Mouse (Mus musculus) MEL (cell line): ENCODE measurements around the gene Ip6k3.

Experiments used
- CTCF ChIP-seq, 3 experiments: IDR thresholded peaks in 2 of 3; conservative IDR thresholded peaks in 1 of 3; 2 replicates each; pipeline ENCODE4 v1.5.1; 2011 to 2012; ENCODE audit warnings: low read length in 3 of 3, low read depth in 2 of 3, mild to moderate bottlenecking in 2 of 3, improper control_type of control experiment in 1 of 3, inconsistent platforms in 1 of 3, mixed read lengths in 1 of 3, moderate library complexity in 1 of 3; ENCODE audit not compliant: control insufficient read depth in 1 of 3, insufficient read depth in 1 of 3, poor library complexity in 1 of 3, severe bottlenecking in 1 of 3
- EP300 ChIP-seq, 2 experiments: IDR thresholded peaks; 2 replicates each; pipeline ENCODE4 v1.6.1; 2011; ENCODE audit warnings: improper control_type of control experiment in 2 of 2, low read length in 2 of 2, low read depth in 1 of 2, mild to moderate bottlenecking in 1 of 2
- MXI1 ChIP-seq: IDR thresholded peaks from 2 replicates; pipeline ENCODE4 v1.6.1; 2011; ENCODE audit warnings: mild to moderate bottlenecking, low read depth, low read length, improper control_type of control experiment
- MYC ChIP-seq: IDR thresholded peaks from 2 replicates; pipeline ENCODE4 v1.6.1; 2011; ENCODE audit warnings: low read depth, mild to moderate bottlenecking, low read length, improper control_type of control experiment, moderate library complexity
- POLR2A ChIP-seq, 2 experiments: IDR thresholded peaks; 2 replicates each; pipeline ENCODE4 v1.6.1; 2011 to 2012; ENCODE audit warnings: low read length in 2 of 2, mild to moderate bottlenecking in 2 of 2, control low read depth in 1 of 2, improper control_type of control experiment in 1 of 2, low read depth in 1 of 2, moderate library complexity in 1 of 2; ENCODE audit not compliant: control insufficient read depth in 1 of 2, insufficient read depth in 1 of 2, poor library complexity in 1 of 2
- POLR2AphosphoS2 ChIP-seq: IDR thresholded peaks from 2 replicates; pipeline ENCODE4 v1.6.1; 2011; ENCODE audit warnings: low read length, improper control_type of control experiment
- SIN3A ChIP-seq: IDR thresholded peaks from 2 replicates; pipeline ENCODE4 v1.6.1; 2012; ENCODE audit warnings: low read length, improper control_type of control experiment, inconsistent platforms
- TAL1 ChIP-seq: IDR thresholded peaks from 2 replicates; pipeline ENCODE4 v1.6.1; 2012; ENCODE audit warnings: mild to moderate bottlenecking, inconsistent platforms, low read length, moderate library complexity, mixed read lengths
- TBP ChIP-seq: IDR thresholded peaks from 2 replicates; pipeline ENCODE4 v1.8.0; 2011; ENCODE audit warnings: low read depth, low read length, improper control_type of control experiment
- ZC3H11A ChIP-seq: IDR thresholded peaks from 2 replicates; pipeline ENCODE4 v1.6.1; 2012; ENCODE audit warnings: low read depth, mild to moderate bottlenecking, inconsistent platforms, low read length, improper control_type of control experiment
- ZMIZ1 ChIP-seq: IDR thresholded peaks from 2 replicates; pipeline ENCODE4 v1.6.1; 2012; ENCODE audit warnings: low read depth, mild to moderate bottlenecking, inconsistent platforms, low read length, improper control_type of control experiment, moderate library complexity
- ZNF384 ChIP-seq: IDR thresholded peaks from 2 replicates; pipeline ENCODE4 v1.6.1; 2012; ENCODE audit warnings: low read depth, mild to moderate bottlenecking, inconsistent platforms, low read length, improper control_type of control experiment

GRCm38 (mm10) chr17:27154256-27154655, 13.3 kb downstream of the Ip6k3 start:
- TF ChIP-seq POLR2A (IDR thresholded peaks at IDR 0.05; ENCODE audit: control insufficient read depth in 1 of 2, insufficient read depth in 1 of 2, low read depth in 1 of 2, low read length in 2 of 2, poor library complexity in 1 of 2), result no peak
- no peak for TF ChIP-seq CTCF (IDR thresholded peaks at IDR 0.05 in 2 of 3, conservative IDR thresholded peaks at IDR 0.05 in 1 of 3; ENCODE audit: control insufficient read depth in 1 of 3, insufficient read depth in 1 of 3, low read depth in 2 of 3, low read length in 3 of 3, poor library complexity in 1 of 3, severe bottlenecking in 1 of 3)
- TF ChIP-seq MXI1, result no peak
- TF ChIP-seq EP300 (IDR thresholded peaks at IDR 0.05; ENCODE audit: low read depth in 1 of 2, low read length in 2 of 2), result no peak
- no peak for TF ChIP-seq ZMIZ1
- TF ChIP-seq ZC3H11A, result no peak
- no peak for TF ChIP-seq TAL1
- no peak for TF ChIP-seq MYC
- TF ChIP-seq POLR2AphosphoS2, result no peak
- TF ChIP-seq SIN3A, result no peak
- no peak for TF ChIP-seq ZNF384
- no peak for TF ChIP-seq TBP
